Mouse (Mus musculus): ENCODE data around the gene Mrpl10. TPM values are rescaled to one million over a fixed set of nuclear protein-coding genes. Genes with fewer than 3 reads are reported as not detected.

The Mrpl10 gene
- polyA plus RNA-seq, 1 experiment from 2014 or later, result 92.9 TPM

- no peak overlapping the region for H3K4me2 ChIP-seq (replicated peaks; ENCODE audit: low read depth, low read length)
- H3K36me3 ChIP-seq (ENCODE audit: insufficient read depth, low read length), result peaks cover 25% of the 10 kb centered on the region
- no peak overlapping the region for H3K4me3 ChIP-seq (ENCODE audit: low read length)
- ATAC-seq (ENCODE audit: low FRiP score, low TSS enrichment), result no peak
- H3K9me3 ChIP-seq (ENCODE audit: low read length), result no peaks in the 10 kb centered on the region
- WGBS, result 97% methylated on average over 8 of the region's 8 CpGs
- H3K27me3 ChIP-seq (ENCODE audit: insufficient read depth, low read length), result no peaks in the 10 kb centered on the region
- H3K27ac ChIP-seq (ENCODE audit: low read length), result no peak overlapping the region
- peaks cover 16% of the 10 kb centered on the region for H3K4me1 ChIP-seq (ENCODE audit: insufficient read depth, low read length)
- H3K9ac ChIP-seq (replicated peaks; ENCODE audit: low read length), result no peak overlapping the region
These were observed 3.5 kb downstream of the Mrpl10 start for GRCm38 (mm10) chr11:97044902-97045301.

DNA sequence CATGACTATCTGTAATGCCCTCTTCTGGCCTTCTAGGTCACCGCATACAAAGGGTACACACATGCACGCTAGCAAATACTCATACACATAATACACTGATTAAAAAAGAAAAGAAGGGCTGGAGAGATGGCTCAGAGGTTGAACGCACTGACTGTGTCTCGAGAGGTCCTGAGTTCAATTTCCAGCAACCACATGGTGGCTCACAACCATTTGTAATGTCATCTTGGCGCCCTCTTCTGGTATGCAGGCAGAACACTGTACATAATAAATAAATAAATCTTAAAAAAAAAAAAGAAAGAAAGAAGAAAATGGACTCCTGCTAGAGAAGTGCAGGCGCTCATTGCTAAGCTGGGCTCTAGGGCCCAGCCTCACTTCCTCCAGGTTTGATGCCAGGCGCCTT lies 4.5 kb downstream of the Mrpl10 start:
- Histone ChIP-seq H3K27ac (ENCODE audit: low read length) (no peak overlapping the region), H3K9me3 (ENCODE audit: low read length) (no peaks in the 10 kb centered on the region), H3K4me1 (ENCODE audit: insufficient read depth, low read length) (peaks cover 14% of the 10 kb centered on the region), H3K27me3 (ENCODE audit: insufficient read depth, low read length) (no peaks in the 10 kb centered on the region), H3K36me3 (ENCODE audit: insufficient read depth, low read length) (peaks cover 25% of the 10 kb centered on the region), H3K9ac (replicated peaks; ENCODE audit: low read length) (no peak overlapping the region), H3K4me3 (ENCODE audit: low read length) (no peak overlapping the region), H3K4me2 (replicated peaks; ENCODE audit: low read depth, low read length) (no peak overlapping the region)
- WGBS, result 86% methylated on average over 7 of the region's 7 CpGs
- ATAC-seq (ENCODE audit: low FRiP score, low TSS enrichment), result no peak

GRCm38 (mm10) chr11:97048090-97048650 lies 6.8 kb downstream of the Mrpl10 start:
- WGBS, result 89% methylated on average over 8 of the region's 8 CpGs

GRCm38 (mm10) chr11:97049492-97050085 lies 8.2 kb downstream of the Mrpl10 start:
- Histone ChIP-seq H3K27ac (ENCODE audit: low read length) (no peak overlapping the region), H3K9ac (replicated peaks; ENCODE audit: low read length) (no peak overlapping the region)

More at GRCm38 (mm10) chr11:97048090-97048650, 6.8 kb downstream of the Mrpl10 start:
- Histone ChIP-seq H3K4me2 (replicated peaks; ENCODE audit: low read depth, low read length) (no peak overlapping the region), H3K4me3 (ENCODE audit: low read length) (no peak overlapping the region), H3K36me3 (ENCODE audit: insufficient read depth, low read length) (peaks cover 25% of the 10 kb centered on the region), H3K9ac (replicated peaks; ENCODE audit: low read length) (no peak overlapping the region), H3K27ac (ENCODE audit: low read length) (no peak overlapping the region), H3K9me3 (ENCODE audit: low read length) (no peaks in the 10 kb centered on the region), H3K4me1 (ENCODE audit: insufficient read depth, low read length) (peaks cover 15% of the 10 kb centered on the region), H3K27me3 (ENCODE audit: insufficient read depth, low read length) (no peaks in the 10 kb centered on the region)
- ATAC-seq (ENCODE audit: low FRiP score, low TSS enrichment), result no peak

DNA sequence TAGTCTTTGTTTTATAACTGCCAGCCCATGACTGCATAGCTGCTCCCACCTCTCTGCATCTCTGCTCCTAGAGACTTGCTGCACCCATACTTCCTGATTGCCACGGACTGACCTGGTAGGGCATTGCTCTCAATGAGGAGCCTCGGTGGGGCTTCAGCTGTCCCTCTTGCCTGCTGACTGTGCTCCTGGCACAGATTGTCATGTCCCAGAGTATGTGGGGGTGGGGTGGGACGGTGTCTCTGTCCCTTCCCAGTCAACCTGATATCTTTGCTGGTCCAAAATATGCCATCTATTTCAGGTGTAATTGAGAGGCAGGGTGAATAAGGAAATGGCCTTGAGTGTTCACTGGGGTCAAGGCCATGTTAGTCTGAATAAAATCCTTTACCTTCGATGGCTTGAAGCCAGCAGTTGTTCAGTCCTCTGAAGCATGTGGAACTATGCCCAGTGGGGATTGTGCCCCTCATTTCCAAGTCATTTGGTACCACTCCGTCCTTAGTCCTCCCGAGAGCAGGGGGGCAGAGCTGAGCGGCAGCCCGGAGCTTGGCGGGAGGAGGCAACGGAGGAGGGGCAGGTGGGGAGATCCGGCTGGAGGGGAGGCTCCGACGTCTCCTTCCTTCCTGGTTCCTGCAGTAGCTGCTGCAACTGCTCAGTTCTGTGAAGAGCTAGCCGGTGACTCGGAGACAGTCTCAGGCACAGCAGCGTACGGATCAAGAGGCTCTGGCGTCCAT lies 9.0 kb downstream of the Mrpl10 start, which contains the start of gene Osbpl7:
TSS of gene Osbpl7 (plus strand) at position 413 of the 728 bp plus-strand sequence.
- peak within 1 kb of the TSS; percentile 49 for H3K27ac ChIP-seq (ENCODE audit: low read length)
- 5% methylated on average over 18 of the region's 18 CpGs for WGBS
- peak; percentile 80 for ATAC-seq (ENCODE audit: low FRiP score, low TSS enrichment)
- peaks cover 15% of the 10 kb centered on the region for H3K4me1 ChIP-seq (ENCODE audit: insufficient read depth, low read length)
- H3K36me3 ChIP-seq (ENCODE audit: insufficient read depth, low read length), result peaks cover 31% of the 10 kb centered on the region
- H3K4me3 ChIP-seq (ENCODE audit: low read length), result peak within 1 kb of the TSS; percentile 90
- peak within 1 kb of the TSS; percentile 91 for H3K4me2 ChIP-seq (replicated peaks; ENCODE audit: low read depth, low read length)
- peak within 1 kb of the TSS; percentile 79 for H3K9ac ChIP-seq (replicated peaks; ENCODE audit: low read length)
- H3K27me3 ChIP-seq (ENCODE audit: insufficient read depth, low read length), result no peaks in the 10 kb centered on the region
- no peaks in the 10 kb centered on the region for H3K9me3 ChIP-seq (ENCODE audit: low read length)

More at GRCm38 (mm10) chr11:97049492-97050085, 8.2 kb downstream of the Mrpl10 start:
- H3K4me3 ChIP-seq (ENCODE audit: low read length), result no peak overlapping the region
- 73% methylated on average over 6 of the region's 6 CpGs for WGBS
- peaks cover 15% of the 10 kb centered on the region for H3K4me1 ChIP-seq (ENCODE audit: insufficient read depth, low read length)
- H3K27me3 ChIP-seq (ENCODE audit: insufficient read depth, low read length), result no peaks in the 10 kb centered on the region
- H3K9me3 ChIP-seq (ENCODE audit: low read length), result no peaks in the 10 kb centered on the region
- ATAC-seq (ENCODE audit: low FRiP score, low TSS enrichment), result no peak
- H3K36me3 ChIP-seq (ENCODE audit: insufficient read depth, low read length), result peaks cover 32% of the 10 kb centered on the region
- no peak overlapping the region for H3K4me2 ChIP-seq (replicated peaks; ENCODE audit: low read depth, low read length)

DNA sequence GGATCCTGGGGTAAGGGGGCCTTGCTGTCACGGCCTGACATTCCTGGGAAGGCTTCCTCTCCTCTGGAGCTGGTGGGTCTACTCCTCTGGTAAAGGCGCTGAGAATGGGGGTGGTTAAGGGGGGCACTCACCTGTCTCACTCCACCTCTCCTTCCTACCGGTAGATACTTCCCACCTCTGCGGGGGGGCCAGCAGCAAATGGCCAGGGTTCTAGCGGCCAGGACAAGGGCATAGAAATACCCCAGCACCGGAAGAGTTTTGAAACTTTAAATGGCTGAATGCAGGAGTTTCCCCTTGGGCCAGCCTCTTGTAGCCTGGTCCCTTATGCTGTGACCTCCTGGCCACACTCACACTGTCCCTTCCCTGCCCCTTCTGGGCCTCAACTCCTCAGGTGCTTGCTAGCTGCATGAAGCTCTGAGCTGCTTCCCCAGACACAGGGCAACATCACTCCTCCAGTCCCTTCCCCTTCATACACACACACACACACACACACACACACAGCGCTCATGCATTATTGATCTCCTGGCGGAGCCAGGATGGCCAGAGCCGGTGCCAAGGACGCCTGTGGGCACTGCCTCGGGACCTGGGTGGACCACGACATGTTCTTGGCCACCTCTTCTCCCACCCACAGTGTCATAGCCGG lies 9.7 kb downstream of the Mrpl10 start:
- H3K9me3 ChIP-seq (ENCODE audit: low read length), result no peaks in the 10 kb centered on the region
- peak overlapping the region; percentile 79 for H3K9ac ChIP-seq (replicated peaks; ENCODE audit: low read length)
- H3K4me1 ChIP-seq (ENCODE audit: insufficient read depth, low read length), result peaks cover 15% of the 10 kb centered on the region
- H3K27ac ChIP-seq (ENCODE audit: low read length), result peak overlapping the region; percentile 49
- H3K36me3 ChIP-seq (ENCODE audit: insufficient read depth, low read length), result peaks cover 36% of the 10 kb centered on the region
- ATAC-seq (ENCODE audit: low FRiP score, low TSS enrichment), result peak; percentile 18; the same call in 1 of the 2 replicates
- WGBS, result 19% methylated on average over 13 of the region's 13 CpGs
- H3K4me2 ChIP-seq (replicated peaks; ENCODE audit: low read depth, low read length), result peak overlapping the region; percentile 91
- H3K27me3 ChIP-seq (ENCODE audit: insufficient read depth, low read length), result no peaks in the 10 kb centered on the region
- H3K4me3 ChIP-seq (ENCODE audit: low read length), result peak overlapping the region; percentile 90

- Histone ChIP-seq H3K4me2 (replicated peaks; ENCODE audit: low read depth, low read length) (peak overlapping the region; percentile 91; the same call in 1 of the 2 replicates), H3K27me3 (ENCODE audit: insufficient read depth, low read length) (no peaks in the 10 kb centered on the region), H3K36me3 (ENCODE audit: insufficient read depth, low read length) (peaks cover 41% of the 10 kb centered on the region), H3K4me3 (ENCODE audit: low read length) (no peak overlapping the region), H3K4me1 (ENCODE audit: insufficient read depth, low read length) (peaks cover 15% of the 10 kb centered on the region), H3K27ac (ENCODE audit: low read length) (no peak overlapping the region), H3K9ac (replicated peaks; ENCODE audit: low read length) (peak overlapping the region; percentile 79; the same call in 1 of the 2 replicates), H3K9me3 (ENCODE audit: low read length) (no peaks in the 10 kb centered on the region)
- peak; percentile 20 for ATAC-seq (ENCODE audit: low FRiP score, low TSS enrichment)
- 23% methylated on average over 11 of the region's 11 CpGs for WGBS
These were observed 10.9 kb downstream of the Mrpl10 start for GRCm38 (mm10) chr11:97052219-97052646.

GRCm38 (mm10) chr11:97063274-97063920 lies 22.0 kb downstream of the Mrpl10 start:
- no peak overlapping the region for H3K4me3 ChIP-seq (ENCODE audit: low read length)
- no peak for ATAC-seq (ENCODE audit: low FRiP score, low TSS enrichment)
- H3K9ac ChIP-seq (replicated peaks; ENCODE audit: low read length), result no peak overlapping the region; the same call in 1 of the 2 replicates
- H3K27ac ChIP-seq (ENCODE audit: low read length), result peak overlapping the region; percentile 69
- H3K4me1 ChIP-seq (ENCODE audit: insufficient read depth, low read length), result no peaks in the 10 kb centered on the region
- H3K9me3 ChIP-seq (ENCODE audit: low read length), result no peaks in the 10 kb centered on the region
- H3K36me3 ChIP-seq (ENCODE audit: insufficient read depth, low read length), result peaks cover 23% of the 10 kb centered on the region
- no peak overlapping the region for H3K4me2 ChIP-seq (replicated peaks; ENCODE audit: low read depth, low read length)
- H3K27me3 ChIP-seq (ENCODE audit: insufficient read depth, low read length), result no peaks in the 10 kb centered on the region
- WGBS, result 41% methylated on average over 9 of the region's 9 CpGs

DNA sequence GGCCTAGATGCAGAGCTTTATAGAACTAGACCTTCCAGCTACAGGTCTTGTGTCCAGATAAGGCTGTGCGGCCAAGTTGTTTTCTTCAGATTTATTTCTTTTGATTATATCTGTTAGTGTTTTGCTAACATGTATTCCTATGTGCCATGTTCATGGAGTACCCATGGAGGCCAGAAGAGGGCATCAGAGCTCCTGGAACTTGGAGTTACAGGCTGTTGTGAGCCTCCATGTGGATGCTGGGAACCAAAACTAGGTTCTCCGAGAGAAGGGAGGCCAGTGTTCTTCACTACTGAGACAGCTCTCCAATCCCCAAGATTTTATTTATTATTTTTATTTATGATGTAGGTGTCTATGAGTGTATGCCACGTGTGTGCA lies 22.5 kb downstream of the Mrpl10 start:
- no peaks in the 10 kb centered on the region for H3K27me3 ChIP-seq (ENCODE audit: insufficient read depth, low read length)
- no peak for ATAC-seq (ENCODE audit: low FRiP score, low TSS enrichment)
- no peak overlapping the region for H3K9ac ChIP-seq (replicated peaks; ENCODE audit: low read length)
- no peak overlapping the region for H3K4me3 ChIP-seq (ENCODE audit: low read length)
- H3K27ac ChIP-seq (ENCODE audit: low read length), result no peak overlapping the region
- no peak overlapping the region for H3K4me2 ChIP-seq (replicated peaks; ENCODE audit: low read depth, low read length)
- H3K9me3 ChIP-seq (ENCODE audit: low read length), result no peaks in the 10 kb centered on the region
- peaks cover 23% of the 10 kb centered on the region for H3K36me3 ChIP-seq (ENCODE audit: insufficient read depth, low read length)
- 81% methylated on average over 3 of the region's 3 CpGs for WGBS
- H3K4me1 ChIP-seq (ENCODE audit: insufficient read depth, low read length), result no peaks in the 10 kb centered on the region
